Mouse (Mus musculus): ENCODE data around the gene Obox2.
"Not testable (repeated sequence)": the region's sequence is repeated elsewhere in the genome, so short reads cannot be mapped to it uniquely, and the experiment has no call there.

DNA sequence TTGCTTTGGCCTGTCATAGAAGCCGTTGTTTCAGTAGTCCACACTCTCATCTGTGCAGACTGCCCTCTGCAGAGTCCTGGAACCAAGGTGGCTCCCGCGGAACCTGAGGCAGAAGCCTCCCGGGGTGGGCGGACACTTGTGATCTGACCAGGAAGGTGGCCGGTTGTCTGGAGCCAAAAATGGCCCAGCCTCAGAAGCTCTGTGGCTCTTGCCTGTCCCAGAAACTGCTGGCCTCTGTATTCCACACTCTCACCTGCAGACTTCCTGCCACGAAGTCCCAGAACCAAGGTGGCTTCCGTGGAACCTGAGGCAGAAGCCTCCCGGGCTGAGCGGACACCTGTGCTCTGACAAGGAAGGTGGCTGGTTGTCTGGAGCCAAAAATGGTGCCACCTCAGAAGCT lies 18.3 kb downstream of the Obox2 start:
- TF ChIP-seq GATA2 (IDR thresholded peaks at IDR 0.05; ENCODE audit: borderline replicate concordance, low read depth, low read length); CTCF (IDR thresholded peaks at IDR 0.05; ENCODE audit: low read depth, low read length); TAL1 (conservative IDR thresholded peaks at IDR 0.05; ENCODE audit: low read depth, low read length); GATA1 (IDR thresholded peaks at IDR 0.05; ENCODE audit: borderline replicate concordance, low read length): not testable (repeated sequence)
